Comparison of ENCODE assay signal across 9 mouse cellular contexts in the genomic region with DNA sequence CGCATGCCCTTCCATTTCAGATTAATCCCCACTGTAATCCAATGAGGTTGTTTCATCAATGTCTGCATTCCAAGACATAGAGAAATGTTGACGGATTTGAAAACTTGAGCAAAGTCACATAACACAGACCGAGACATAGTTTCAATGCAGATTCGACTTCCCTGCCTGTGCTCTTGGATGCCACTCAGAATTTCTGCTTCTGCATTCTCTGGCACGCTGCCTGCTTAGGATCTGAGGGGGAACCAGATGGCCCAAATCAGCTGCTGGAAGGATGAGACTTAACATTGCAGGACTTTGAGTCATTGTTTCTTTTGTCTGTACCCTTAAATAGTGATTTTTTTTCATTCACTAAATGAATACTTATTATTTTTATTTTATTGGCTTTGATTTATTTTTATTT.
DNase-seq lines count a peak whose midpoint lies in the region; ATAC-seq lines count a peak whose summit lies in the region.
"Had no signal": no experiment of that assay in that cellular context is flagged by ENCODE, and none has a peak within 500 bp of the region (broad histone marks: within the 10 kb centered on the region; RNA-seq: fewer than 3 reads in every experiment).

No protein-coding gene starts in this region.

- H3K4me2 ChIP-seq in hindbrain, embryonic 16.5 days (ENCODE audit: low read length) = no peak overlapping the region
- H3K4me2 ChIP-seq: liver, embryonic 15.5 days had no signal

- ATAC-seq in hindbrain, embryonic 16.5 days = peak; percentile 40; the same call in 1 of the 2 replicates
- ATAC-seq in granulocyte monocyte progenitor cell, adult 5-6 weeks (replicated peaks; ENCODE audit: poor library complexity, severe bottlenecking) = no peak

- no peak overlapping the region for H3K27ac ChIP-seq in hindbrain, embryonic 16.5 days (ENCODE audit: low read depth, low read length)
- no peak overlapping the region for H3K27ac ChIP-seq in hindbrain, embryonic 10.5 days
- H3K27ac ChIP-seq: liver, embryonic 15.5 days had no signal

- no peaks in the 10 kb centered on the region for H3K36me3 ChIP-seq in hindbrain, embryonic 16.5 days (ENCODE audit: control insufficient read depth, insufficient read depth, low read length)
- H3K36me3 ChIP-seq in hindbrain, embryonic 10.5 days = no peaks in the 10 kb centered on the region
- H3K36me3 ChIP-seq: liver, embryonic 15.5 days had no signal

- H3K27me3 ChIP-seq in hindbrain, embryonic 16.5 days (replicated peaks; ENCODE audit: control insufficient read depth, insufficient read depth, low read length) = no peaks in the 10 kb centered on the region
- no peaks in the 10 kb centered on the region for H3K27me3 ChIP-seq in hindbrain, embryonic 10.5 days (ENCODE audit: insufficient read depth, poor library complexity, severe bottlenecking)
- H3K27me3 ChIP-seq: liver, embryonic 15.5 days had no signal

- H3K4me3 ChIP-seq in hindbrain, embryonic 16.5 days (ENCODE audit: low read length) = no peak overlapping the region
- no peak overlapping the region for H3K4me3 ChIP-seq in hindbrain, embryonic 10.5 days
- H3K4me3 ChIP-seq: liver, embryonic 15.5 days had no signal

- no peak overlapping the region for H3K9ac ChIP-seq in hindbrain, embryonic 16.5 days (ENCODE audit: low read depth, low read length)
- H3K9ac ChIP-seq: liver, embryonic 15.5 days had no signal

- DNase-seq in hindbrain, embryonic 10.5 days (ENCODE audit: low spot score) = no peak
- DNase-seq in brain, adult 2 months (ENCODE audit: low read depth, low spot score) = peak; percentile 82
- DNase-seq in frontal cortex, postnatal 14 days (ENCODE audit: low spot score in 2 of 2) = peak; percentile 12 to 18
- DNase-seq in left cerebral cortex, postnatal 36 days (ENCODE audit: low spot score in 2 of 2) = peak; percentile 42 to 45
- DNase-seq in spleen, postnatal 36 days (ENCODE audit: low spot score in 2 of 2) = no peak
- DNase-seq in kidney, adult 11 months = no peak

- 53% methylated on average over 5 of the region's 5 CpGs for WGBS in hindbrain, embryonic 16.5 days
- WGBS in hindbrain, embryonic 10.5 days = 91% methylated on average over 5 of the region's 5 CpGs

- H3K9me3 ChIP-seq in hindbrain, embryonic 16.5 days (ENCODE audit: control insufficient read depth, low read length) = no peaks in the 10 kb centered on the region
- H3K9me3 ChIP-seq in hindbrain, embryonic 10.5 days = no peaks in the 10 kb centered on the region
- H3K9me3 ChIP-seq: liver, embryonic 15.5 days had no signal

- H3K4me1 ChIP-seq in hindbrain, embryonic 16.5 days (ENCODE audit: control insufficient read depth, insufficient read depth, low read depth, low read length) = no peaks in the 10 kb centered on the region
- H3K4me1 ChIP-seq in hindbrain, embryonic 10.5 days (replicated peaks) = no peaks in the 10 kb centered on the region
- H3K4me1 ChIP-seq: liver, embryonic 15.5 days had no signal

- intact Hi-C loops in left cerebral cortex, postnatal 36 days (cut with DNase I) = no loop called here

Comparison
In these comparisons a context has a peak if more than half of its experiments do, and no peak if none do; other contexts are left out.
1. DNase-seq: peak in brain, adult 2 months (single experiment), frontal cortex, postnatal 14 days (2 of 2) and left cerebral cortex, postnatal 36 days (2 of 2); none in hindbrain, embryonic 10.5 days (single experiment), spleen, postnatal 36 days (0 of 2) and kidney, adult 11 months (single experiment).